Mouse (Mus musculus): Measurements from ENCODE around the gene Cdk15. TPM values are rescaled to one million over a fixed set of nuclear protein-coding genes. Genes with fewer than 3 reads are reported as not detected.

The Cdk15 gene
- total and polyA plus RNA-seq, 2 experiments from 2014 or later, result 1.3 to 1.8 TPM

DNA sequence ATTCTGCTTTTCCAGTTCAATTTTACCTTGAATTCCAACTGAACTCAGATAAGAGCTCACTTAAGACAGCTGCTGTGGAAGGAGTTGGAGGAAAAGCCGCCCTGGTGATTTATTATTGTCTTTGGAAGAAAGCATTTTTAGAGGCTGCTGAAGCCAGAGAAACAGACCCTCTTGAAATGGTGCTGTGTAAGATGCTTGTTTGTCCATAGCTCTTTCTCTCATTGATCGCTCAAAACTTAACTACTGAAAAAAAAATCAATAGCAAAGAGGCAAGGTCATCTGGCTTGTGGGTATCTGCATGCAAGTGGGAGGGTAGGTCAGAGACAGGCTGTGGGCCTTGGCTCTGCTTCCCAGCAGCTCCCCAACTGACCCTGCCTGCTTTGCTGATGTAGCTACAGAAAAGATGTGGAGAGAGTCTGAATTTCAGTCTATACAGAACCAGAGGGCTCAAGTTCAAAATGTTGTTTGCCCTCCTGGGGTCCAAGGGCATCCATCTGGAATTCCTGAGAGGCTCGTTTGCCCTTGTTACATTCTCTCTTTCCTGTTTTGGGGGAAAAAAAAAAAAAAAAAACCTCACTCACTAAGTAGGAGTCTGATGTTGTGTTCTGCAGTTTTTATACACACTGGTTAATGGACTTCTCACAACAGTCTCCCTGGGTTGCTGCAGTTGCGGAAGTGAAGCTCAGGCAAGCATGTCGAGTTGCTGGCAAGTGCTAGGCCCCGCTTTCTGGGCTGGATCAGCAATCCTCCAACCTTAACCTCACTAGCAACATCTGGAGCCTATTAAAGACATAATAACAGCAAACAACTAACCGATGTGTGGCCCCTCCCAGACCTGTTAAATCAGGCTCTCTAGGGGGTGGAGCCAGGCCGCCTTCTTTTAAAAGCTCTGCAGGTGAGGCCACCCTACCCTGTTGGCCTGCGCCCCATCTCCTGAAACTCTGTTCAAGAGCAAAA, 65.5 kb downstream of the Cdk15 start:
- Histone ChIP-seq H3K4me1 (ENCODE audit: insufficient read depth, low read length) (no peaks in the 10 kb centered on the region), H3K27ac (peak overlapping the region; percentile 23; the same call in 1 of the 2 replicates), H3K9me3 (ENCODE audit: low read length) (no peaks in the 10 kb centered on the region), H3K36me3 (ENCODE audit: insufficient read depth, low read length) (no peaks in the 10 kb centered on the region), H3K4me3 (ENCODE audit: low read length) (no peak overlapping the region), H3K27me3 (ENCODE audit: insufficient read depth, low read length) (no peaks in the 10 kb centered on the region), H3K4me2 (ENCODE audit: low read depth, low read length) (no peak overlapping the region), H3K9ac (replicated peaks; ENCODE audit: low read length) (no peak overlapping the region)
- 51% methylated on average over 9 of the region's 9 CpGs for WGBS
- TF ChIP-seq CTCF (IDR thresholded peaks at IDR 0.05; ENCODE audit: low read depth), result no peak
- no peak for DNase-seq (ENCODE audit: low spot score)
- ATAC-seq, result no peak

DNA sequence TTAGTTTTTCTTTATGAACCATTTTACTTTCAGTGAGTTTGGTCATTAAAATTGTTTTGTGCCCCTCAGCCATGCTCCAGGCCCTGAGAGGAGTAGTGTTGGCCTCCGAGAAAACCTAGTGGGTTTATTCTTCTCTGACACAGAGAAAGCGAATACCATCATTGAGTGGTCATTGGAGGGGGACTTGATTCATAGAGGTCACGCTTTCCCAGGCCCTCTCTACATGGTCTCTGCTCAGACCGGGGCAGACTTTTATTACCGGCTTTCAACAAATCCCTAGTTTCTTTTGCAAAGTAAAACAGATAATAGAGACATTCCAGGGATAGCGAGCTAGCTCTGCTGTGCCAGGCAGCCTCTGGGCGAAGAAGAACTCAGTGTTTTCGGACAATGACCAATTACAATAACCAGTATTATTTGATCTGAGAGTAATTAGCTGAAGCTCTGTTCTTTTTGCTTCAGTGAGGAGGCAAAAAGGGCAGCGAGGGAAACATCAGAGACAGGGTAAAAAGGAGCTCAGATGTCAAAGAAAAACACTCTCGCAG, 70.2 kb downstream of the Cdk15 start:
- Histone ChIP-seq H3K4me3 (ENCODE audit: low read length) (no peak overlapping the region), H3K27me3 (ENCODE audit: insufficient read depth, low read length) (no peaks in the 10 kb centered on the region), H3K36me3 (ENCODE audit: insufficient read depth, low read length) (no peaks in the 10 kb centered on the region), H3K4me2 (ENCODE audit: low read depth, low read length) (no peak overlapping the region), H3K4me1 (ENCODE audit: insufficient read depth, low read length) (no peaks in the 10 kb centered on the region), H3K9me3 (ENCODE audit: low read length) (no peaks in the 10 kb centered on the region), H3K27ac (no peak overlapping the region), H3K9ac (replicated peaks; ENCODE audit: low read length) (no peak overlapping the region)
- DNase-seq (ENCODE audit: low spot score) (no peak), ATAC-seq (no peak)
- no peak for TF ChIP-seq CTCF (IDR thresholded peaks at IDR 0.05; ENCODE audit: low read depth)
- 29% methylated on average over 10 of the region's 10 CpGs for WGBS

DNA sequence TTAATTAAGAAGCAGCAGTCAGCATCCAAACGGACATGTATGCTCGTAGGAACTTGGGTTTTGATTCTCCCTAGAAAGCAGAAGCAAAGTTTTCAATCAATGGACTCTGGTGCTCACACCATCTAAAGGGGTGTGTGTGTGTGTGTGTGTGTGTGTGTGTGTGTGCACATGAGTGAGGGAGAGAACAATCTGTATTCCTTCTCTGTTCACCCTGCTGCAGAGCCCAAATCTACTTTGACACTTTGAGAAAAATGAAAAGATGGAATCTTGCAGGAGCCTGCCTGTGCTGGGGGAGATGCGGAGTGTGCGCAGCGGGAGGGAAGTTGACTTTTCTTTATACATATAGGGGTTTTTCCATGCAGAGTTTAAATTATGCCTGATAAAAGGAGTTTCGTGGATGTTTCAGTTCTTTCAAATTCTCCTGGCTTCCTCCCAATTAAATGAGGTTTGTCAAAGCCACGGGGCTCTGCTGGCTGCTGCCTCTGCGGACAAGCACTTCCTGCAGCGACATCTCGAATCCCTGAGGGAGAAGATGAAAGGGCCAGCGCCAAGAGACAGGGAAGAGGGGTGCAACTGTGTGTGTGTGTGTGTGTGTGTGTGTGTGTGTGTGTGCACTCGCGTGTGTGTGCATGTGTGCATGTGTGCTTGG, 76.2 kb downstream of the Cdk15 start:
- no peaks in the 10 kb centered on the region for H3K36me3 ChIP-seq (ENCODE audit: insufficient read depth, low read length)
- no peaks in the 10 kb centered on the region for H3K9me3 ChIP-seq (ENCODE audit: low read length)
- peak overlapping the region; percentile 25; the same call in 1 of the 2 replicates for H3K4me2 ChIP-seq (ENCODE audit: low read depth, low read length)
- ATAC-seq (peak; percentile 30; the same call in 1 of the 2 replicates), DNase-seq (ENCODE audit: low spot score) (peak; percentile 37)
- no peak overlapping the region for H3K9ac ChIP-seq (replicated peaks; ENCODE audit: low read length)
- H3K27me3 ChIP-seq (ENCODE audit: insufficient read depth, low read length), result no peaks in the 10 kb centered on the region
- H3K27ac ChIP-seq, result no peak overlapping the region
- H3K4me3 ChIP-seq (ENCODE audit: low read length), result no peak overlapping the region
- no peak for TF ChIP-seq CTCF (IDR thresholded peaks at IDR 0.05; ENCODE audit: low read depth)
- H3K4me1 ChIP-seq (ENCODE audit: insufficient read depth, low read length), result peaks cover 15% of the 10 kb centered on the region
- whole genome bisulfite sequencing, result 21% methylated on average over 13 of the region's 13 CpGs

GRCm38 (mm10) chr1:59333386-59333759, 76.7 kb downstream of the Cdk15 start:
- TF ChIP-seq CTCF (IDR thresholded peaks at IDR 0.05; ENCODE audit: low read depth), result no peak
- H3K36me3 ChIP-seq (ENCODE audit: insufficient read depth, low read length), result no peaks in the 10 kb centered on the region
- no peak overlapping the region for H3K4me3 ChIP-seq (ENCODE audit: low read length)
- peaks cover 15% of the 10 kb centered on the region for H3K4me1 ChIP-seq (ENCODE audit: insufficient read depth, low read length)
- ATAC-seq (peak; percentile 58; the same call in 1 of the 2 replicates), DNase-seq (ENCODE audit: low spot score) (peak; percentile 22)
- no peaks in the 10 kb centered on the region for H3K27me3 ChIP-seq (ENCODE audit: insufficient read depth, low read length)
- peak overlapping the region; percentile 25; the same call in 1 of the 2 replicates for H3K4me2 ChIP-seq (ENCODE audit: low read depth, low read length)
- H3K9ac ChIP-seq (replicated peaks; ENCODE audit: low read length), result no peak overlapping the region
- 22% methylated on average over 5 of the region's 5 CpGs for WGBS
- no peak overlapping the region for H3K27ac ChIP-seq
- H3K9me3 ChIP-seq (ENCODE audit: low read length), result no peaks in the 10 kb centered on the region

- Histone ChIP-seq H3K9ac (replicated peaks; ENCODE audit: low read length) (no peak overlapping the region), H3K27ac (no peak overlapping the region), H3K4me3 (ENCODE audit: low read length) (no peak overlapping the region), H3K36me3 (ENCODE audit: insufficient read depth, low read length) (no peaks in the 10 kb centered on the region), H3K27me3 (ENCODE audit: insufficient read depth, low read length) (no peaks in the 10 kb centered on the region), H3K9me3 (ENCODE audit: low read length) (no peaks in the 10 kb centered on the region), H3K4me2 (ENCODE audit: low read depth, low read length) (no peak overlapping the region), H3K4me1 (ENCODE audit: insufficient read depth, low read length) (peaks cover 15% of the 10 kb centered on the region)
- peak; percentile 10 for DNase-seq (ENCODE audit: low spot score)
- no peak for TF ChIP-seq CTCF (IDR thresholded peaks at IDR 0.05; ENCODE audit: low read depth)
- no peak for ATAC-seq
- WGBS, result 35% methylated on average over 10 of the region's 10 CpGs
These were observed 77.3 kb downstream of the Cdk15 start for GRCm38 (mm10) chr1:59333860-59334561.

GRCm38 (mm10) chr1:59334562-59334890, 77.8 kb downstream of the Cdk15 start:
- 61% methylated on average over 4 of the region's 4 CpGs for WGBS
- H3K9ac ChIP-seq (replicated peaks; ENCODE audit: low read length), result no peak overlapping the region
- no peaks in the 10 kb centered on the region for H3K27me3 ChIP-seq (ENCODE audit: insufficient read depth, low read length)
- peaks cover 15% of the 10 kb centered on the region for H3K4me1 ChIP-seq (ENCODE audit: insufficient read depth, low read length)
- H3K4me3 ChIP-seq (ENCODE audit: low read length), result no peak overlapping the region
- no peak for ATAC-seq
- no peaks in the 10 kb centered on the region for H3K36me3 ChIP-seq (ENCODE audit: insufficient read depth, low read length)
- no peaks in the 10 kb centered on the region for H3K9me3 ChIP-seq (ENCODE audit: low read length)
- no peak overlapping the region for H3K27ac ChIP-seq
- no peak overlapping the region for H3K4me2 ChIP-seq (ENCODE audit: low read depth, low read length)
- no peak for TF ChIP-seq CTCF (IDR thresholded peaks at IDR 0.05; ENCODE audit: low read depth)
- DNase-seq (ENCODE audit: low spot score), result no peak
